Mouse (Mus musculus) embryonic facial prominence, embryonic 13.5 days (tissue): ENCODE measurements around the gene Fkbp11. TPM values are rescaled to one million over a fixed set of nuclear protein-coding genes. Genes with fewer than 3 reads are reported as not detected.

Experiments
- ATAC-seq: fragments of 200-750 bp; cut with Nextera tagmentation; 2 replicates; pipeline ENCODE4 v1.8.0; 2017; ENCODE audit warnings: low read depth; ENCODE audit not compliant: insufficient number of reproducible peaks, insufficient read depth, low FRiP score, low TSS enrichment
- H3K27ac ChIP-seq: fragments of 300-500 bp; sonication (generic); 2 replicates; pipeline ENCODE4 v1.5.1; 2015; ENCODE audit warnings: moderate library complexity, mild to moderate bottlenecking, inconsistent platforms
- H3K27me3 ChIP-seq: fragments of 300-500 bp; sonication (generic); 2 replicates; pipeline ENCODE4 v1.6.1; 2015; ENCODE audit warnings: mild to moderate bottlenecking, inconsistent platforms
- H3K36me3 ChIP-seq: fragments of 300-500 bp; sonication (generic); 2 replicates; pipeline ENCODE4 v1.6.1; 2015; ENCODE audit warnings: mild to moderate bottlenecking, inconsistent platforms
- H3K4me1 ChIP-seq: fragments of 300-500 bp; sonication (generic); 2 replicates; pipeline ENCODE4 v1.6.1; 2015; ENCODE audit warnings: inconsistent platforms
- H3K4me2 ChIP-seq: fragments of 300-500 bp; sonication (generic); 2 replicates; pipeline ENCODE4 v1.6.1; 2015; ENCODE audit warnings: moderate library complexity, mild to moderate bottlenecking, inconsistent platforms
- H3K4me3 ChIP-seq: fragments of 300-500 bp; sonication (generic); 2 replicates; pipeline ENCODE4 v1.5.1; 2015; ENCODE audit warnings: mild to moderate bottlenecking, inconsistent platforms
- H3K9ac ChIP-seq: fragments of 300-500 bp; sonication (generic); 2 replicates; pipeline ENCODE4 v1.6.1; 2015; ENCODE audit warnings: mild to moderate bottlenecking, inconsistent platforms
- H3K9me3 ChIP-seq: fragments of 300-500 bp; sonication (generic); 2 replicates; pipeline ENCODE4 v1.6.1; 2016; ENCODE audit warnings: inconsistent platforms
- WGBS: fragments of 180-500 bp; shearing (Covaris S2); methylation state at CpG from one replicate; pipeline ENCODE4 v1.1.7; 2015; ENCODE audit warnings: mixed read lengths; 5-methylcytosine and 5-hydroxymethylcytosine counted together
- polyA plus RNA-seq: library from polyadenylated mRNA; unstranded; fragments of >200 nt; fragmentation: Nextera tagmentation; extraction: Ambion mirVana; gene quantifications from 2 replicates; pipeline ENCODE4 v1.2.1, GENCODE M21; 2015

Gene Fkbp11
- polyA plus RNA-seq, 1 experiment from 2014 or later = 48.3 TPM

- Histone ChIP-seq H3K4me3 (no peak overlapping the region), H3K36me3 (no peaks in the 10 kb centered on the region), H3K9me3 (no peaks in the 10 kb centered on the region), H3K27ac (no peak overlapping the region; the same call in 1 of the 2 replicates), H3K27me3 (no peaks in the 10 kb centered on the region), H3K4me2 (peak overlapping the region; percentile 24), H3K4me1 (peaks cover 42% of the 10 kb centered on the region), H3K9ac (no peak overlapping the region)
- 63% methylated on average over 14 of the region's 14 CpGs for WGBS
- no peak for ATAC-seq
Observed at GRCm38 (mm10) chr15:98722854-98723253, 5.1 kb downstream of the Fkbp11 start.

- Histone ChIP-seq H3K9ac (no peak overlapping the region), H3K36me3 (no peaks in the 10 kb centered on the region), H3K9me3 (no peaks in the 10 kb centered on the region), H3K4me2 (no peak overlapping the region), H3K27me3 (no peaks in the 10 kb centered on the region), H3K4me1 (peaks cover 41% of the 10 kb centered on the region), H3K4me3 (no peak overlapping the region), H3K27ac (no peak overlapping the region)
- WGBS = 82% methylated on average over 8 of the region's 8 CpGs
- ATAC-seq = no peak
Observed at GRCm38 (mm10) chr15:98722191-98722590, 5.8 kb downstream of the Fkbp11 start.

- Histone ChIP-seq H3K27ac (no peak overlapping the region), H3K27me3 (no peaks in the 10 kb centered on the region), H3K4me3 (no peak overlapping the region), H3K9me3 (no peaks in the 10 kb centered on the region), H3K4me1 (peaks cover 2% of the 10 kb centered on the region), H3K9ac (no peak overlapping the region), H3K36me3 (no peaks in the 10 kb centered on the region), H3K4me2 (no peak overlapping the region)
- WGBS = 60% methylated on average over 16 of the region's 16 CpGs
- ATAC-seq = no peak
Observed at GRCm38 (mm10) chr15:98717301-98717700, 10.7 kb downstream of the Fkbp11 start.

GRCm38 (mm10) chr15:98714230-98714652 lies 13.8 kb downstream of the Fkbp11 start:
- no peaks in the 10 kb centered on the region for H3K4me1 ChIP-seq
- 71% methylated on average over 5 of the region's 5 CpGs for WGBS
- no peak overlapping the region for H3K27ac ChIP-seq
- no peak overlapping the region for H3K4me2 ChIP-seq
- H3K9ac ChIP-seq = no peak overlapping the region
- no peak for ATAC-seq
- H3K27me3 ChIP-seq = peaks cover 3% of the 10 kb centered on the region; the same call in 1 of the 2 replicates
- no peak overlapping the region for H3K4me3 ChIP-seq
- no peaks in the 10 kb centered on the region for H3K9me3 ChIP-seq
- H3K36me3 ChIP-seq = no peaks in the 10 kb centered on the region

- no peak overlapping the region for H3K27ac ChIP-seq
- H3K4me1 ChIP-seq = 0 out of 2 replicates have a peak, but pooled peaks cover 5% of the 10 kb centered on the region
- no peaks in the 10 kb centered on the region for H3K36me3 ChIP-seq
- H3K4me2 ChIP-seq = no peak overlapping the region
- H3K9me3 ChIP-seq = no peaks in the 10 kb centered on the region
- ATAC-seq = no peak
- 14% methylated on average over 9 of the region's 9 CpGs for WGBS
- H3K9ac ChIP-seq = no peak overlapping the region
- peaks cover 5% of the 10 kb centered on the region for H3K27me3 ChIP-seq
- no peak overlapping the region for H3K4me3 ChIP-seq
Observed at GRCm38 (mm10) chr15:98710442-98710841, 17.6 kb downstream of the Fkbp11 start.

- Histone ChIP-seq H3K9me3 (no peaks in the 10 kb centered on the region), H3K4me1 (0 out of 2 replicates have a peak, but pooled peaks cover 5% of the 10 kb centered on the region), H3K27me3 (peaks cover 24% of the 10 kb centered on the region), H3K9ac (peak within 1 kb of the TSS; percentile 58), H3K27ac (no peak within 1 kb of the TSS), H3K36me3 (no peaks in the 10 kb centered on the region), H3K4me2 (peak within 1 kb of the TSS; percentile 56), H3K4me3 (peak within 1 kb of the TSS; percentile 39)
- 15% methylated on average over 16 of the region's 16 CpGs for WGBS
- ATAC-seq = no peak
Observed at GRCm38 (mm10) chr15:98707766-98708372, 20.1 kb downstream of the Fkbp11 start, which contains the start of gene Ccdc65. Gene Ccdc65 (plus strand): TSS chr15:98708207.

- no peak overlapping the region for H3K9ac ChIP-seq
- H3K4me1 ChIP-seq = peaks cover 11% of the 10 kb centered on the region
- no peak overlapping the region for H3K4me3 ChIP-seq
- H3K4me2 ChIP-seq = no peak overlapping the region
- ATAC-seq = no peak
- no peak overlapping the region for H3K27ac ChIP-seq
- H3K9me3 ChIP-seq = no peaks in the 10 kb centered on the region
- peaks cover 56% of the 10 kb centered on the region for H3K27me3 ChIP-seq
- 54% methylated on average over 9 of the region's 9 CpGs for WGBS
- H3K36me3 ChIP-seq = no peaks in the 10 kb centered on the region
Observed at GRCm38 (mm10) chr15:98704312-98704711, 23.7 kb downstream of the Fkbp11 start.

GRCm38 (mm10) chr15:98699190-98700105 lies 28.6 kb downstream of the Fkbp11 start:
- WGBS = 6% methylated on average over 40 of the region's 40 CpGs
- Histone ChIP-seq H3K4me3 (peak overlapping the region; percentile 36), H3K27ac (no peak overlapping the region), H3K9ac (peak overlapping the region; percentile 41; the same call in 1 of the 2 replicates), H3K4me1 (peaks cover 7% of the 10 kb centered on the region), H3K36me3 (no peaks in the 10 kb centered on the region), H3K4me2 (peak overlapping the region; percentile 63), H3K9me3 (no peaks in the 10 kb centered on the region), H3K27me3 (peaks cover 53% of the 10 kb centered on the region)
- peak; percentile 62; the same call in 1 of the 2 replicates for ATAC-seq

- H3K27me3 ChIP-seq = peaks cover 27% of the 10 kb centered on the region
- no peak overlapping the region for H3K4me3 ChIP-seq
- H3K9me3 ChIP-seq = no peaks in the 10 kb centered on the region
- H3K4me2 ChIP-seq = no peak overlapping the region
- no peak overlapping the region for H3K9ac ChIP-seq
- no peak overlapping the region for H3K27ac ChIP-seq
- H3K36me3 ChIP-seq = no peaks in the 10 kb centered on the region
- ATAC-seq = no peak
- peaks cover 20% of the 10 kb centered on the region for H3K4me1 ChIP-seq
- 53% methylated on average over 8 of the region's 8 CpGs for WGBS
Observed at GRCm38 (mm10) chr15:98696216-98696615, 31.8 kb downstream of the Fkbp11 start.

- no peak overlapping the region for H3K9ac ChIP-seq
- H3K27me3 ChIP-seq = peaks cover 22% of the 10 kb centered on the region
- WGBS = 57% methylated on average over 9 of the region's 9 CpGs
Observed at GRCm38 (mm10) chr15:98695726-98696125, 32.3 kb downstream of the Fkbp11 start.

GRCm38 (mm10) chr15:98692171-98692715 lies 35.8 kb downstream of the Fkbp11 start:
- Histone ChIP-seq H3K27me3 (no peaks in the 10 kb centered on the region), H3K9ac (no peak overlapping the region), H3K27ac (peak overlapping the region; percentile 51), H3K4me1 (peaks cover 12% of the 10 kb centered on the region), H3K36me3 (no peaks in the 10 kb centered on the region), H3K4me2 (no peak overlapping the region), H3K9me3 (no peaks in the 10 kb centered on the region), H3K4me3 (no peak overlapping the region)
- ATAC-seq = no peak
- WGBS = 44% methylated on average over 11 of the region's 11 CpGs

More at GRCm38 (mm10) chr15:98695726-98696125, 32.3 kb downstream of the Fkbp11 start:
- Histone ChIP-seq H3K4me2 (no peak overlapping the region), H3K4me1 (peaks cover 20% of the 10 kb centered on the region), H3K9me3 (no peaks in the 10 kb centered on the region), H3K4me3 (no peak overlapping the region), H3K36me3 (no peaks in the 10 kb centered on the region), H3K27ac (no peak overlapping the region)
- ATAC-seq = no peak
